Mouse (Mus musculus) MEL (cell line): ENCODE measurements around the gene Exoc3l. TPM values are rescaled to one million over a fixed set of nuclear protein-coding genes. Genes with fewer than 3 reads are reported as not detected.

Experiments
- DNase-seq: peaks from one replicate; pipeline ENCODE4 v3.0.0; 2011; ENCODE audit warnings: low read depth, low spot score
- H3K27ac ChIP-seq: 2 replicates; pipeline ENCODE4 v1.5.1; 2012; ENCODE audit warnings: low read depth, mild to moderate bottlenecking, control low read depth, low read length, moderate library complexity; ENCODE audit not compliant: control insufficient read depth
- H3K27me3 ChIP-seq, 2 experiments: fragments of 150-350 bp in 1 of 2; sonication (generic) in 1 of 2; 2 replicates each; pipeline ENCODE4 v1.6.1; 2012; ENCODE audit warnings: low read length in 2 of 2, mild to moderate bottlenecking in 2 of 2, improper control_type of control experiment in 1 of 2, moderate library complexity in 1 of 2; ENCODE audit not compliant: insufficient read depth in 2 of 2, control insufficient read depth in 1 of 2
- H3K36me3 ChIP-seq, 2 experiments: 2 replicates each; pipeline ENCODE4 v1.6.1; 2012 to 2014; ENCODE audit warnings: low read length in 2 of 2, improper control_type of control experiment in 1 of 2, inconsistent platforms in 1 of 2, mild to moderate bottlenecking in 1 of 2; ENCODE audit not compliant: insufficient read depth in 2 of 2, control insufficient read depth in 1 of 2
- H3K4me1 ChIP-seq, 2 experiments: fragments of 150-350 bp in 1 of 2; sonication (generic) in 1 of 2; 2 replicates each; pipeline ENCODE4 v1.6.1; 2012; ENCODE audit warnings: low read length in 2 of 2, improper control_type of control experiment in 1 of 2, mild to moderate bottlenecking in 1 of 2; ENCODE audit not compliant: insufficient read depth in 2 of 2, control insufficient read depth in 1 of 2
- H3K4me3 ChIP-seq, 2 experiments: fragments of 150-350 bp in 1 of 2; sonication (generic) in 1 of 2; 2 replicates each; pipeline ENCODE4 v1.5.1; 2012; ENCODE audit warnings: low read depth in 2 of 2, low read length in 2 of 2, mild to moderate bottlenecking in 2 of 2, moderate library complexity in 2 of 2, control low read depth in 1 of 2, improper control_type of control experiment in 1 of 2; ENCODE audit not compliant: control insufficient read depth in 1 of 2, insufficient read depth in 1 of 2
- H3K79me2 ChIP-seq: 2 replicates; pipeline ENCODE4 v1.6.1; 2012; ENCODE audit warnings: mild to moderate bottlenecking, low read length, moderate library complexity; ENCODE audit not compliant: control insufficient read depth, poor library complexity, insufficient read depth
- H3K9ac ChIP-seq: 2 replicates; pipeline ENCODE4 v1.6.1; 2012; ENCODE audit warnings: low read depth, mild to moderate bottlenecking, control low read depth, low read length, moderate library complexity; ENCODE audit not compliant: control insufficient read depth, poor library complexity, severe bottlenecking
- H3K9me3 ChIP-seq: fragments of 150-350 bp; sonication (generic); replicated peaks from 2 replicates; pipeline ENCODE4 v1.6.1; 2012; ENCODE audit warnings: mild to moderate bottlenecking, low read length, improper control_type of control experiment, moderate library complexity; ENCODE audit not compliant: insufficient read depth
- BHLHE40 ChIP-seq: IDR thresholded peaks from 2 replicates; pipeline ENCODE4 v1.6.1; 2012; ENCODE audit warnings: low read depth, mild to moderate bottlenecking, inconsistent platforms, low read length, improper control_type of control experiment, borderline replicate concordance
- CHD1 ChIP-seq: IDR thresholded peaks from 2 replicates; pipeline ENCODE4 v1.6.1; 2012; ENCODE audit warnings: low read depth, mild to moderate bottlenecking, inconsistent platforms, low read length, improper control_type of control experiment
- CTCF ChIP-seq, 3 experiments: IDR thresholded peaks in 2 of 3; conservative IDR thresholded peaks in 1 of 3; 2 replicates each; pipeline ENCODE4 v1.5.1; 2011 to 2012; ENCODE audit warnings: low read length in 3 of 3, low read depth in 2 of 3, mild to moderate bottlenecking in 2 of 3, improper control_type of control experiment in 1 of 3, inconsistent platforms in 1 of 3, mixed read lengths in 1 of 3, moderate library complexity in 1 of 3; ENCODE audit not compliant: control insufficient read depth in 1 of 3, insufficient read depth in 1 of 3, poor library complexity in 1 of 3, severe bottlenecking in 1 of 3
- E2F4 ChIP-seq: IDR thresholded peaks from 2 replicates; pipeline ENCODE4 v1.6.1; 2011; ENCODE audit warnings: low read depth, low read length, improper control_type of control experiment, borderline replicate concordance
- ETS1 ChIP-seq: IDR thresholded peaks from 2 replicates; pipeline ENCODE4 v1.6.1; 2012; ENCODE audit warnings: low read depth, mild to moderate bottlenecking, inconsistent platforms, low read length, improper control_type of control experiment, moderate library complexity
- GATA1 ChIP-seq: IDR thresholded peaks from 2 replicates; pipeline ENCODE4 v1.6.1; 2011; ENCODE audit warnings: low read depth, low read length, improper control_type of control experiment
- HCFC1 ChIP-seq: IDR thresholded peaks from 2 replicates; pipeline ENCODE4 v1.6.1; 2012; ENCODE audit warnings: low read depth, mild to moderate bottlenecking, inconsistent platforms, low read length, improper control_type of control experiment, moderate library complexity
- JUND ChIP-seq: IDR thresholded peaks from 2 replicates; pipeline ENCODE4 v1.6.1; 2011; ENCODE audit warnings: low read depth, mild to moderate bottlenecking, improper control_type of control experiment, low read length
- MAFK ChIP-seq: IDR thresholded peaks from 2 replicates; pipeline ENCODE4 v1.6.1; 2011; ENCODE audit warnings: low read depth, mild to moderate bottlenecking, low read length, improper control_type of control experiment, borderline replicate concordance
- MEF2A ChIP-seq: IDR thresholded peaks from 2 replicates; pipeline ENCODE4 v1.6.1; 2014; ENCODE audit warnings: low read depth, mild to moderate bottlenecking, inconsistent platforms, low read length, improper control_type of control experiment; ENCODE audit not compliant: poor library complexity, insufficient replicate concordance, severe bottlenecking; ENCODE audit errors: extremely low read depth
- MYB ChIP-seq: IDR thresholded peaks from 2 replicates; pipeline ENCODE4 v1.6.1; 2011; ENCODE audit warnings: mild to moderate bottlenecking, low read depth, low read length, improper control_type of control experiment
- RAD21 ChIP-seq: IDR thresholded peaks from 2 replicates; pipeline ENCODE4 v1.6.1; 2011; ENCODE audit warnings: mild to moderate bottlenecking, low read depth, low read length, improper control_type of control experiment
- RCOR1 ChIP-seq: IDR thresholded peaks from 2 replicates; pipeline ENCODE4 v1.6.1; 2012; ENCODE audit warnings: low read depth, mild to moderate bottlenecking, inconsistent platforms, low read length, improper control_type of control experiment
- SIN3A ChIP-seq: IDR thresholded peaks from 2 replicates; pipeline ENCODE4 v1.6.1; 2012; ENCODE audit warnings: low read length, improper control_type of control experiment, inconsistent platforms
- SMC3 ChIP-seq: IDR thresholded peaks from 2 replicates; pipeline ENCODE4 v1.6.1; 2011; ENCODE audit warnings: low read depth, low read length, improper control_type of control experiment
- TBP ChIP-seq: IDR thresholded peaks from 2 replicates; pipeline ENCODE4 v1.8.0; 2011; ENCODE audit warnings: low read depth, low read length, improper control_type of control experiment
- TCF12 ChIP-seq: IDR thresholded peaks from 2 replicates; pipeline ENCODE4 v1.6.1; 2014; ENCODE audit warnings: low read depth, mild to moderate bottlenecking, inconsistent platforms, low read length, improper control_type of control experiment, moderate library complexity
- USF1 ChIP-seq: IDR thresholded peaks from 2 replicates; pipeline ENCODE4 v1.6.1; 2014; ENCODE audit warnings: low read depth, mild to moderate bottlenecking, inconsistent platforms, low read length, improper control_type of control experiment, moderate library complexity
- USF2 ChIP-seq, 2 experiments: IDR thresholded peaks; 2 replicates each; pipeline ENCODE4 v1.6.1; 2011 to 2012; ENCODE audit warnings: improper control_type of control experiment in 2 of 2, low read length in 2 of 2, borderline replicate concordance in 1 of 2, inconsistent platforms in 1 of 2, low read depth in 1 of 2, mild to moderate bottlenecking in 1 of 2; ENCODE audit not compliant: insufficient read depth in 1 of 2
- ZC3H11A ChIP-seq: IDR thresholded peaks from 2 replicates; pipeline ENCODE4 v1.6.1; 2012; ENCODE audit warnings: low read depth, mild to moderate bottlenecking, inconsistent platforms, low read length, improper control_type of control experiment
- ZKSCAN1 ChIP-seq: IDR thresholded peaks from 2 replicates; pipeline ENCODE4 v1.6.1; 2012; ENCODE audit warnings: low read depth, mild to moderate bottlenecking, inconsistent platforms, low read length, improper control_type of control experiment, moderate library complexity
- polyA plus RNA-seq, 2 experiments: library from polyadenylated mRNA; stranded (reverse) in 1 of 2; unstranded in 1 of 2; fragments of >175 nt in 1 of 2; fragments of >200 nt in 1 of 2; gene quantifications; 2 replicates each; pipeline versions ENCODE4 v1.2.1 to v1.2.4; 2012; ENCODE audit warnings: low replicate concordance in 2 of 2, low read depth in 1 of 2; ENCODE audit not compliant: insufficient read length in 2 of 2, insufficient read depth in 1 of 2, missing spikeins in 1 of 2
- total RNA-seq: library from RNA; depleted of rRNA; stranded (reverse); fragments of 300-350 nt; gene quantifications from 2 replicates; pipeline ENCODE4 v1.2.3, GENCODE M21; 2012

Exoc3l gene
- total and polyA plus RNA-seq, 3 experiments = 0.69 to 2.0 TPM; not detected in 1

GRCm38 (mm10) chr8:105309142-105309847 is 13.4 kb upstream of the Exoc3l start:
- H3K27ac ChIP-seq = no peak overlapping the region
- no peak overlapping the region for H3K4me3 ChIP-seq
- no peak overlapping the region for H3K9ac ChIP-seq
- no peaks in the 10 kb centered on the region for H3K9me3 ChIP-seq
- H3K27me3 ChIP-seq = no peaks in the 10 kb centered on the region
- H3K4me1 ChIP-seq = peaks cover 22 to 33% of the 10 kb centered on the region in 2 experiments
- DNase-seq = no peak
- no peak for TF ChIP-seq E2F4
- no peak for TF ChIP-seq MEF2A
- TF ChIP-seq SIN3A = no peak
- TF ChIP-seq RCOR1 = no peak
- TF ChIP-seq RAD21 = no peak
- no peak for TF ChIP-seq USF2 (IDR thresholded peaks at IDR 0.05; ENCODE audit: borderline replicate concordance in 1 of 2, insufficient read depth in 1 of 2, low read depth in 1 of 2, low read length in 2 of 2)
- no peak for TF ChIP-seq JUND
- TF ChIP-seq TCF12 = no peak
- TF ChIP-seq MYB = no peak
- TF ChIP-seq ZKSCAN1 = no peak
- no peak for TF ChIP-seq USF1
- no peak for TF ChIP-seq GATA1
- peaks cover 0 to 29% of the 10 kb centered on the region in 2 experiments; a peak in 2 of 4 replicates for H3K36me3 ChIP-seq
- H3K79me2 ChIP-seq = no peaks in the 10 kb centered on the region

DNA sequence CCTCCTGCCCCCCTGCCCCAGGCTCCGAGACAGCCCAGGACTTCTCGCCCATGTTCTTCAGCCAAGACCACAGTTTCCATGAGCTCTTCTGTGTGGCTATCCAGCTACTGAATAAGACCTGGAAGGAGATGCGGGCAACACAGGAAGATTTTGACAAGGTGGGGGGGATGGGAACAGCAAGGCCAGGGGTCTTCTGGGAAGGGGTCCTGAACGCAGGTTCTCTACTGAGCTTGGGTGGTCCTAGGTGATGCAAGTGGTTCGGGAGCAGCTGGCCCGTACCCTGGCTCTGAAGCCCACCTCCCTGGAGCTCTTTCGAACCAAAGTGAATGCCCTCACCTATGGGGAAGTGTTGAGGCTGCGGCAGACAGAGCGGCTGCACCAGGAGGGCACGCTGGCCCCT is 12.5 kb upstream of the Exoc3l start:
- H3K27me3 ChIP-seq = no peaks in the 10 kb centered on the region
- H3K9ac ChIP-seq = no peak overlapping the region
- H3K79me2 ChIP-seq = no peaks in the 10 kb centered on the region
- no peak for TF ChIP-seq TCF12
- no peak for TF ChIP-seq HCFC1
- TF ChIP-seq MAFK = no peak
- TF ChIP-seq CHD1 = no peak
- TF ChIP-seq USF1 = no peak
- no peak for TF ChIP-seq SMC3
- no peak for TF ChIP-seq BHLHE40
- no peak for TF ChIP-seq ZC3H11A
- TF ChIP-seq RCOR1 = no peak
- TF ChIP-seq TBP = no peak
- no peak for TF ChIP-seq ETS1
- TF ChIP-seq MYB = no peak
- TF ChIP-seq E2F4 = no peak
- no peak for TF ChIP-seq JUND
- no peak for TF ChIP-seq CTCF (IDR thresholded peaks at IDR 0.05 in 2 of 3, conservative IDR thresholded peaks at IDR 0.05 in 1 of 3; ENCODE audit: control insufficient read depth in 1 of 3, insufficient read depth in 1 of 3, low read depth in 2 of 3, low read length in 3 of 3, poor library complexity in 1 of 3, severe bottlenecking in 1 of 3)
- H3K4me1 ChIP-seq = peaks cover 17 to 33% of the 10 kb centered on the region in 2 experiments
- H3K4me3 ChIP-seq = no peak overlapping the region
- H3K36me3 ChIP-seq = peaks cover 0 to 27% of the 10 kb centered on the region in 2 experiments; a peak in 2 of 4 replicates
- H3K27ac ChIP-seq = no peak overlapping the region
- no peaks in the 10 kb centered on the region for H3K9me3 ChIP-seq
- no peak for DNase-seq
